Mouse (Mus musculus): ENCODE data around the gene Tatdn3. TPM values are rescaled to one million over a fixed set of nuclear protein-coding genes. Genes with fewer than 3 reads are reported as not detected.

Gene Tatdn3
- polyA plus RNA-seq, 1 experiment from 2014 or later, result 14.0 TPM

- no peak overlapping the region for H3K4me2 ChIP-seq
- no peak overlapping the region for H3K4me3 ChIP-seq
- peaks cover 15% of the 10 kb centered on the region for H3K27me3 ChIP-seq
- WGBS, result 71% methylated on average over 9 of the region's 9 CpGs
- no peaks in the 10 kb centered on the region for H3K36me3 ChIP-seq
- H3K9ac ChIP-seq, result no peak overlapping the region
- no peak overlapping the region for H3K27ac ChIP-seq
- no peaks in the 10 kb centered on the region for H3K9me3 ChIP-seq
- H3K4me1 ChIP-seq, result peaks cover 16% of the 10 kb centered on the region
- ATAC-seq (ENCODE audit: insufficient number of reproducible peaks, insufficient read depth, low FRiP score, low TSS enrichment, low read depth), result no peak
Measured at GRCm38 (mm10) chr1:191095019-191095418, 32.3 kb upstream of the Tatdn3 start.

GRCm38 (mm10) chr1:191093578-191093977 is 30.8 kb upstream of the Tatdn3 start:
- peaks cover 3% of the 10 kb centered on the region for H3K27me3 ChIP-seq
- no peak overlapping the region for H3K27ac ChIP-seq
- ATAC-seq (ENCODE audit: insufficient number of reproducible peaks, insufficient read depth, low FRiP score, low TSS enrichment, low read depth), result no peak
- no peak overlapping the region for H3K9ac ChIP-seq
- H3K4me1 ChIP-seq, result peaks cover 8% of the 10 kb centered on the region
- 72% methylated on average over 5 of the region's 5 CpGs for WGBS
- H3K36me3 ChIP-seq, result no peaks in the 10 kb centered on the region
- H3K9me3 ChIP-seq, result no peaks in the 10 kb centered on the region
- no peak overlapping the region for H3K4me3 ChIP-seq
- no peak overlapping the region for H3K4me2 ChIP-seq

DNA sequence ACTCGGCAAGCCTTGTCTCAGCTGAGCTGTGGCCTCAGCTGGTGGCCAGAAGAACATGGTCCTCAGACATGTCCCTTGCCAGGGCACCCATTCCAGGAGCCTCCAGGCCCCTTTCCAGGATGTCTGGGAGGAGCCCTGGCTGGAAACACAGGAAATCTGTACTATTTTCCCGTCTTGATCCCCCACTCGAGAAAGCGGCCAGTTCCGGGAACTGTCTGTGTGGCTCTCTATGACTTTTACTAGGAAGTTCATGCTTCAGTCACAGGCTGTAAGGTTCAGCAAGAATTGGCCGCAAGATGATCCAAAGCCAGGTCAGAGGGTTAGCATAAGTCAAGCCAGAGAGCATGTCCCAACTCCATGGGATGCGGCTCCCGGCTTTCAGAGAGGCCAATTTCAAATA is 29.3 kb upstream of the Tatdn3 start:
- Histone ChIP-seq H3K4me3 (no peak overlapping the region), H3K27ac (no peak overlapping the region), H3K4me1 (peaks cover 3% of the 10 kb centered on the region), H3K36me3 (no peaks in the 10 kb centered on the region), H3K4me2 (no peak overlapping the region), H3K9me3 (no peaks in the 10 kb centered on the region), H3K27me3 (no peaks in the 10 kb centered on the region), H3K9ac (no peak overlapping the region)
- WGBS, result 78% methylated on average over 8 of the region's 8 CpGs
- no peak for ATAC-seq (ENCODE audit: insufficient number of reproducible peaks, insufficient read depth, low FRiP score, low TSS enrichment, low read depth)

- Histone ChIP-seq H3K4me3 (no peak overlapping the region), H3K36me3 (peaks cover 10% of the 10 kb centered on the region; the same call in 1 of the 2 replicates), H3K27me3 (no peaks in the 10 kb centered on the region), H3K4me1 (no peaks in the 10 kb centered on the region), H3K27ac (no peak overlapping the region), H3K9me3 (no peaks in the 10 kb centered on the region), H3K9ac (no peak overlapping the region), H3K4me2 (no peak overlapping the region)
- no peak for ATAC-seq (ENCODE audit: insufficient number of reproducible peaks, insufficient read depth, low FRiP score, low TSS enrichment, low read depth)
- 71% methylated on average over 6 of the region's 6 CpGs for WGBS
Measured at GRCm38 (mm10) chr1:191089355-191089754, 26.6 kb upstream of the Tatdn3 start.

GRCm38 (mm10) chr1:191087955-191088354 is 25.2 kb upstream of the Tatdn3 start:
- no peak overlapping the region for H3K9ac ChIP-seq
- H3K36me3 ChIP-seq, result peaks cover 23% of the 10 kb centered on the region
- no peaks in the 10 kb centered on the region for H3K4me1 ChIP-seq
- H3K27ac ChIP-seq, result no peak overlapping the region
- no peaks in the 10 kb centered on the region for H3K27me3 ChIP-seq
- no peaks in the 10 kb centered on the region for H3K9me3 ChIP-seq
- H3K4me3 ChIP-seq, result no peak overlapping the region
- no peak overlapping the region for H3K4me2 ChIP-seq
- WGBS, result 80% methylated on average over 5 of the region's 5 CpGs
- no peak for ATAC-seq (ENCODE audit: insufficient number of reproducible peaks, insufficient read depth, low FRiP score, low TSS enrichment, low read depth)

DNA sequence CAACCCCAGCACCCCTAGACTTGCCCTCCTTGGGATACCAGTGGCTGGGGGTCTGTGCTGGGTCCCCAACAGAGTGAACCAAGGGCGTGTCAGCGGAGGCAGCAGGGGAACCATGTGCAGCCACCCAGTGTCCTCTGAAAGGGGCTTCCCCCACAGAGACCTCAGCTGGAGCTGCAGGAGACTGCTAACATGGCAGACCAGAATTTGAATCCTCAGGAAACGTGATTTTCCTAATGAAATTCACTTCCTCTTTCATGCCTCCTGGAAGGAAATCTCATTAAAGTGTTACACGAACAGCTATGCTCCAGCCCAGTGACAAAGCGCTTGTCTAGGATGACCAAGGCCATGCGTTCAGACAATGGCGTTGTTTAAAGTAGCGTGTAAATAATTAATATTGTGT is 24.2 kb upstream of the Tatdn3 start:
- 80% methylated on average over 8 of the region's 8 CpGs for WGBS
- H3K27me3 ChIP-seq, result no peaks in the 10 kb centered on the region
- no peak for ATAC-seq (ENCODE audit: insufficient number of reproducible peaks, insufficient read depth, low FRiP score, low TSS enrichment, low read depth)
- no peak overlapping the region for H3K9ac ChIP-seq
- peaks cover 31% of the 10 kb centered on the region for H3K36me3 ChIP-seq
- H3K4me1 ChIP-seq, result no peaks in the 10 kb centered on the region
- no peak overlapping the region for H3K27ac ChIP-seq
- no peak overlapping the region for H3K4me2 ChIP-seq
- H3K9me3 ChIP-seq, result no peaks in the 10 kb centered on the region
- H3K4me3 ChIP-seq, result no peak overlapping the region

- H3K9ac ChIP-seq, result no peak overlapping the region
Measured at GRCm38 (mm10) chr1:191086304-191086878, 23.7 kb upstream of the Tatdn3 start.

DNA sequence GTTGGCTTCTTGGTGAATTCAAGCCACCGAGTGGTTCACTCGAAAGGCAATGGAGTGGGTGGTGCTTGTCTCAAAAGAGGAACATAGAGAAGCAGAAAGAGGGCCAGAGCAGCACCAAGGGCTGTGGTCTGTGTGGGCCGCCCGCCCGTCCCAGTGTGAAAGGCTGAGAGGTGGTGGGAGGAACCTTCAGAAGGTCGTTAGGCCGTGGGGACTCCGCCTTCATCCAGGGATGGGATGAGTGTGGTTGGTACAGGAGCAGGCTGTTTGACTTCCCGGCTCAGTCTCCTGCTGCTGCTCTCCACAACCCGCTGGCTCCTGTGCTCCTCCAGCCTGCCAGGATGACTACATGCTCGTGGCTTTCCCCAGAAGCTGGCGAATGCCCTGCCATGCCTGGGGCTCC is 22.9 kb upstream of the Tatdn3 start:
- H3K27me3 ChIP-seq, result no peaks in the 10 kb centered on the region
- no peak overlapping the region for H3K4me3 ChIP-seq
- H3K36me3 ChIP-seq, result peaks cover 41% of the 10 kb centered on the region
- H3K9ac ChIP-seq, result no peak overlapping the region
- 83% methylated on average over 12 of the region's 12 CpGs for WGBS
- no peak overlapping the region for H3K4me2 ChIP-seq
- H3K4me1 ChIP-seq, result no peaks in the 10 kb centered on the region
- no peak for ATAC-seq (ENCODE audit: insufficient number of reproducible peaks, insufficient read depth, low FRiP score, low TSS enrichment, low read depth)
- H3K9me3 ChIP-seq, result no peaks in the 10 kb centered on the region
- no peak overlapping the region for H3K27ac ChIP-seq

More at GRCm38 (mm10) chr1:191086304-191086878, 23.7 kb upstream of the Tatdn3 start:
- no peaks in the 10 kb centered on the region for H3K27me3 ChIP-seq
- H3K9me3 ChIP-seq, result no peaks in the 10 kb centered on the region
- H3K4me3 ChIP-seq, result no peak overlapping the region
- peaks cover 37% of the 10 kb centered on the region for H3K36me3 ChIP-seq
- H3K4me1 ChIP-seq, result no peaks in the 10 kb centered on the region
- ATAC-seq (ENCODE audit: insufficient number of reproducible peaks, insufficient read depth, low FRiP score, low TSS enrichment, low read depth), result no peak
- 86% methylated on average over 7 of the region's 7 CpGs for WGBS
- H3K4me2 ChIP-seq, result no peak overlapping the region
- no peak overlapping the region for H3K27ac ChIP-seq

DNA sequence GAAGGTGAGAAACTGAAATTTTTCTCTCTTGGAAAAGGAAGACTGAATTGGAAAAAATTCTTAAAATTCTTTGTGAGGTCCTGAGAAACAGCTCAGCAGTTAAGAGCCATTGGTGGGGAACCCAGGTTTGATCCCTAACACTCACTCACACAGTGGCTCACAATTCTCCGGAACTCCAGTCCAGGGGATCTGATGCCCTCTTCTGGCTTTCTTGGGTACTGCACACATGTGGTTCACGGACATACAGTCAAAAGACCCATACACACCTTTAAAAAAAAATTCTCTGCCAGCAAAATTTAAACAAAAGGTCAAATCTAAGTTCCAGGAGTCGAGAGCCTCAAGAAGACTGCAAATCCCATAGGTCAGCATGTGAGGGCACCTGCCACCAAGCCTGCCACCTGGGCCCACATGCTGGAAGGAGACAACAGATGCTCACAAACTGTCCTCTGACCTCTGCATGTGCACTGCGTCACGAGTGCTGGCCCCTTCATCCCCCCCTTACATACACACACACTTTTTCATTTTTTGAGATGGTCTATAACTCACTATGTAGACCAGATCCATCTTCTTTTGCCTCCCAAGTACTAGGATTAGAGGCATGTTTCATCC is 22.3 kb upstream of the Tatdn3 start:
- Histone ChIP-seq H3K4me3 (no peak overlapping the region), H3K36me3 (peaks cover 46% of the 10 kb centered on the region), H3K27ac (no peak overlapping the region), H3K27me3 (no peaks in the 10 kb centered on the region), H3K4me2 (no peak overlapping the region), H3K9ac (no peak overlapping the region), H3K4me1 (no peaks in the 10 kb centered on the region), H3K9me3 (no peaks in the 10 kb centered on the region)
- ATAC-seq (ENCODE audit: insufficient number of reproducible peaks, insufficient read depth, low FRiP score, low TSS enrichment, low read depth), result no peak
- 72% methylated on average over 5 of the region's 5 CpGs for WGBS

DNA sequence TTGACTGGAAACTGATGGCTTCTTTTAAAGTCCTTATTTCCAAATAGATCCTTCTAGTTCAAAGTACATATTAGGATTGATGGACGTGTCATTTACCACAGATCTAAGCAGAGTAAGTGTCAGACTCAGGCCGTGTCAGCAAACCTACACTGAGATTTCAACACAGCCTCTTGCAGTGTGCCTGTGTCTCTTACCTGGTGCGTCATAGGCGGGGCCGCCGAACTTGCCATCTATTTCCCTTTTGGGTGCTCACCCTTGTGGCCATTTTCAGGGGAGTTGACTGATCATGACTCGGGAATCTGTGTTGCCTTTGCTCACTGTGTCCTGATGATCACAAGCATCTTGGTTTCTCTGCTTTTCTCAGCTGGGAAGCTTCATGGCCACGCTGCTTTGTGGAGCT is 20.5 kb upstream of the Tatdn3 start:
- 90% methylated on average over 8 of the region's 8 CpGs for WGBS
- H3K4me3 ChIP-seq, result no peak overlapping the region
- H3K9me3 ChIP-seq, result no peaks in the 10 kb centered on the region
- H3K27me3 ChIP-seq, result no peaks in the 10 kb centered on the region
- no peak for ATAC-seq (ENCODE audit: insufficient number of reproducible peaks, insufficient read depth, low FRiP score, low TSS enrichment, low read depth)
- no peak overlapping the region for H3K27ac ChIP-seq
- H3K4me1 ChIP-seq, result no peaks in the 10 kb centered on the region
- H3K36me3 ChIP-seq, result peaks cover 60% of the 10 kb centered on the region
- no peak overlapping the region for H3K4me2 ChIP-seq
- no peak overlapping the region for H3K9ac ChIP-seq

DNA sequence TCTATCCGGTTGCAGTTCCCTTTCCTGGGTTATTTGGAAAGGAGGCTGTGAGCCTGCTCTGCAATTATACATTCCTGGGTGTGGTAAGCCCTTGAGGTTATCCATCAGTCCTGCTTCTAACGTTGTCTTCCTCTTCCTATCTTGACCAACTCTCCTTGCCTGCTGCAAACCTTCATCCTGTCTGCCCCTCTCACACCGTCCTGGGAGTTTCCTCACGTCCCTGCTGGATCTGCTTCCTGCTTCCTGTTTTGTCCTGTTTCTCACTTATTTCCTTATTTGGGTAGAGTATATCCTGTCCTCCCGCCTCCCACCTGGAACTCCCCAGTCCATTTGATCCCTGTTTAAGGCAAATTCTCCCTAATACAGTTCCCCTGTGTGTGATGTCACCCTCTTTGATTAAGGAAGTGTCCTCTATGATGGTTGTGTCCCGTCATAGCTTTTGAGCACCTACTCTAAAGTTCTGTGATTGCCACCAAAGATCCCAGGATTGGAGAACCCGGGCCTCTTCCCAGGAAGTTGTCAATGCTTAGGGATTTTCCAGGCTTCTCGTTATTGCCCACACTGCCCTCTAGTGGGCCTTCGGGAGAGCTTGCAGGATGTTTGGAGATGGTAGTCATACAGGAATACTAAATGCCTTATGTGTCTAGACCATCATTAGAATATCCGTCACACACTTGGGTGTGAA is 12.6 kb upstream of the Tatdn3 start:
- Histone ChIP-seq H3K4me2 (no peak overlapping the region), H3K27ac (no peak overlapping the region), H3K27me3 (no peaks in the 10 kb centered on the region), H3K9ac (no peak overlapping the region), H3K4me3 (no peak overlapping the region), H3K4me1 (no peaks in the 10 kb centered on the region), H3K36me3 (peaks cover 74% of the 10 kb centered on the region), H3K9me3 (no peaks in the 10 kb centered on the region)
- ATAC-seq (ENCODE audit: insufficient number of reproducible peaks, insufficient read depth, low FRiP score, low TSS enrichment, low read depth), result no peak
- 57% methylated on average over 10 of the region's 10 CpGs for WGBS

DNA sequence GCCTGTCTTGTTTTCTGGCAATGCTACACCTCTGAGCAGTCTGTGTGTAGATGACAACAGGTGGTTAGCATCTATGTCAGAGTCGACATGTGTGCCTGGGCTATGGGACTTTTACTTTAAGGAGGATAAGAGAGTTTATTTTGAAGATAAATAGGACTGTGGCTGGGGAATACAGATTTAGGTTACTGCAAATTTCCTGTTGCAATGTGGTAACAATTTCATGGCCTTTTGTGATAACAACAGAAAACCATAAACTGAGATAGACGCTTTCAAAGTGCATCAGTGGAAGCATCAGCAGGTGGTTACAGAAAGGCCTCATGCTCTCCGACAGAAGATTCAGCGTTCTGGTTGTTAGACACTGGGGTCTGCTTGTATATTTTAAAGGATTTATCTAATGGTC is 10.8 kb upstream of the Tatdn3 start:
- Histone ChIP-seq H3K36me3 (peaks cover 79% of the 10 kb centered on the region), H3K27ac (no peak overlapping the region), H3K9me3 (no peaks in the 10 kb centered on the region), H3K27me3 (no peaks in the 10 kb centered on the region), H3K4me2 (no peak overlapping the region), H3K4me3 (no peak overlapping the region), H3K9ac (no peak overlapping the region), H3K4me1 (no peaks in the 10 kb centered on the region)
- WGBS, result 85% methylated on average over 4 of the region's 4 CpGs
- no peak for ATAC-seq (ENCODE audit: insufficient number of reproducible peaks, insufficient read depth, low FRiP score, low TSS enrichment, low read depth)

Data from embryonic facial prominence, embryonic 13.5 days (tissue).